Mouse (Mus musculus) ES-Bruce4 (cell line): ENCODE measurements around the gene Kif1c.

Experiments
- CTCF ChIP-seq: IDR thresholded peaks from one replicate; pipeline ENCODE4 v1.8.1; 2011; ENCODE audit warnings: low read depth, low read length
- POLR2A ChIP-seq: IDR thresholded peaks from one replicate; pipeline ENCODE4 v1.8.1; 2011; ENCODE audit warnings: low read length; ENCODE audit not compliant: insufficient read depth

DNA sequence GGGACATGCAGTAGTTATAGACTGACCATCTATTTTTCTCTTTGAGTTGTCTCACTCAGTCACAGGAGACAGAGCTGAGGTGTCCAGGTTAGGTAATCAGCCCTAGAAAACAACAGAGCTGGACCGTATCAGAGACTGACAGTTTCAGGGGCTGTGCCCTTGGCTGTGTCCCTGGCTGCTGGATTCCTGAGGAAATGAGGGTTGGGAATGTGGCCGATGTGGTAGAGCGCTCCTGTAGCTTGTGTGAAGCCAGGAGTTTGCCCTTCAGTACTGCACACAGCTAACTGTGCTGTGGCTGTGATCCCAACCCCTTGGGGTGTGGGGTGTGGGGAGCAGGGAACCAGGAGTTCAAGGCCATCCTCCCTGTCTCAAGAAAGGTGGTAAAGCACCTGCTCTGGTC, 20.7 kb downstream of the Kif1c start:
- TF ChIP-seq CTCF (no peak), POLR2A (no peak)
